ENCODE assay signal across 29 mouse cellular contexts in genomic region chr11:111060216-111060615, GRCm38 (mm10). TPM values are rescaled to one million over a fixed set of nuclear protein-coding genes. Genes with fewer than 3 reads are reported as not detected.
"Had no signal": no experiment of that assay in that cellular context is flagged by ENCODE, and none has a peak within 500 bp of the region (broad histone marks: within the 10 kb centered on the region; RNA-seq: fewer than 3 reads in every experiment).

No protein-coding gene starts in this region.

- H3K9ac ChIP-seq: embryonic facial prominence, embryonic 12.5 days; embryonic facial prominence, embryonic 13.5 days; embryonic facial prominence, embryonic 15.5 days; forebrain, embryonic 12.5 days; forebrain, embryonic 13.5 days; forebrain, embryonic 15.5 days; forebrain, postnatal 0 days had no signal

- H3K27me3 ChIP-seq: embryonic facial prominence, embryonic 12.5 days; embryonic facial prominence, embryonic 13.5 days; embryonic facial prominence, embryonic 15.5 days; forebrain, embryonic 12.5 days; forebrain, embryonic 13.5 days; forebrain, embryonic 15.5 days had no signal

- H3K27ac ChIP-seq: embryonic facial prominence, embryonic 10.5 days; embryonic facial prominence, embryonic 12.5 days; embryonic facial prominence, embryonic 13.5 days; embryonic facial prominence, embryonic 15.5 days; forebrain, embryonic 10.5 days; forebrain, embryonic 12.5 days; forebrain, embryonic 13.5 days; forebrain, embryonic 15.5 days; gastrocnemius, adult 2 months had no signal

- H3K36me3 ChIP-seq: embryonic facial prominence, embryonic 10.5 days; embryonic facial prominence, embryonic 12.5 days; embryonic facial prominence, embryonic 13.5 days; embryonic facial prominence, embryonic 15.5 days; forebrain, embryonic 10.5 days; forebrain, embryonic 12.5 days; forebrain, embryonic 15.5 days had no signal

- H3K4me2 ChIP-seq: embryonic facial prominence, embryonic 12.5 days; embryonic facial prominence, embryonic 13.5 days; embryonic facial prominence, embryonic 15.5 days; forebrain, embryonic 12.5 days; forebrain, embryonic 13.5 days; forebrain, embryonic 15.5 days had no signal

- DNase-seq: cerebellum, adult 18-20 months; cerebellum, adult 2 months; cerebellum, adult 8-10 months; cerebellum, adult 9-10 months; cerebellum, adult 9-11 months; cerebellum, postnatal 10 days; cerebellum, postnatal 14 days; cerebellum, postnatal 25 days; cerebellum, postnatal 36 days; embryo, embryonic 11 days; forebrain, postnatal 0 days; gastrocnemius, adult 2 months; gastrocnemius, postnatal 10 days; gastrocnemius, postnatal 14 days; gastrocnemius, postnatal 25 days; gastrocnemius, postnatal 36 days; heart, adult 11 months; heart, adult 18-20 months had no signal

- H3K4me1 ChIP-seq: embryonic facial prominence, embryonic 12.5 days; embryonic facial prominence, embryonic 15.5 days; forebrain, embryonic 12.5 days; forebrain, embryonic 13.5 days had no signal

- H3K4me3 ChIP-seq: embryonic facial prominence, embryonic 10.5 days; embryonic facial prominence, embryonic 12.5 days; embryonic facial prominence, embryonic 13.5 days; embryonic facial prominence, embryonic 15.5 days; erythroblast, embryonic 14.5 days; forebrain, embryonic 10.5 days; forebrain, embryonic 12.5 days; forebrain, embryonic 13.5 days; forebrain, embryonic 15.5 days; gastrocnemius, adult 2 months had no signal

- H3K9me3 ChIP-seq: embryonic facial prominence, embryonic 10.5 days; embryonic facial prominence, embryonic 12.5 days; embryonic facial prominence, embryonic 13.5 days; embryonic facial prominence, embryonic 15.5 days; forebrain, embryonic 10.5 days; forebrain, embryonic 12.5 days; forebrain, embryonic 13.5 days; forebrain, embryonic 15.5 days had no signal

- ATAC-seq: forebrain, embryonic 13.5 days; forebrain, embryonic 14.5 days; forebrain, embryonic 15.5 days; forebrain, embryonic 16.5 days; forebrain, postnatal 0 days had no signal

RNA-seq across cellular contexts. Expression of gene Kcnj2, which starts 5.7 kb away (rescaled TPM):
- polyA plus RNA-seq: erythroblast, embryonic 14.5 days had no signal
